Mouse (Mus musculus): ENCODE results near the gene Dhfr. TPM values are rescaled to one million over a fixed set of nuclear protein-coding genes. Genes with fewer than 3 reads are reported as not detected.

Dhfr gene
- total RNA-seq, 1 experiment = 15.7 TPM

DNA sequence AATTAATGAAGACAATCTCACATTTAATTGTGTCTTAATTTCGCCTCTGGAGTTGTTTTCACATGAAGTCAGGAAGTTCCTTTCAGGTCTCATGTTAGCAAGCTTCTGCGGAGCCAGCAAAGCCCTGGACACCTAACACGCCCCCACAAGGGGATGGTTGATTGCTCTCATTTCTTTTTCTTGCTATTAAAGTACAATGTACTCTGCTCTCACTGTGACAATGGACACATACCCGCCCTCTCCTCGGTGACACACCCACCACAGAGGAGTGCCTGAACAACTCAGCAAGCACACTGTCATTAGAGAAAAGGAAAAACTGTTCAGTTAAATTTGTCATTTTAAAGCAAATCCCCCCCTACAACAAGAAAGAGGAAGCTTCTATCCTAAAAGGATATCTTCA lies 8.2 kb upstream of the Dhfr start:
- Histone ChIP-seq H3K36me3 (ENCODE audit: control insufficient read depth, insufficient read depth, low read length, poor library complexity, severe bottlenecking) (peaks cover 12% of the 10 kb centered on the region), H3K4me1 (ENCODE audit: control insufficient read depth in 2 of 2, insufficient read depth in 2 of 2, low read length in 2 of 2, poor library complexity in 1 of 2) (no peaks in the 10 kb centered on the region), H3K27ac (ENCODE audit: insufficient read depth, low read depth, low read length, poor library complexity, severe bottlenecking) (no peak overlapping the region), H3K4me3 (ENCODE audit: insufficient read depth in 1 of 2, low read depth in 1 of 2, low read length in 2 of 2, poor library complexity in 1 of 2, severe bottlenecking in 1 of 2) (no peak overlapping the region), H3K9ac (ENCODE audit: insufficient read depth, low read depth, low read length, poor library complexity, severe bottlenecking) (no peak overlapping the region), H3K9me3 (ENCODE audit: control insufficient read depth, insufficient read depth, low read depth, low read length) (no peaks in the 10 kb centered on the region)
- no peak for DNase-seq (ENCODE audit: low read depth, low spot score)
- in situ Hi-C loops (cut with MboI; ENCODE audit: low sequenced_read_pairs in 2 of 2, unreplicated experiment in 2 of 2) = no loop called here
- no peak for TF ChIP-seq HCFC1 (IDR thresholded peaks at IDR 0.05; ENCODE audit: borderline replicate concordance, insufficient read depth, low read length)
- TF ChIP-seq MAFK (IDR thresholded peaks at IDR 0.05; ENCODE audit: insufficient read depth, low read depth, low read length) = no peak
- TF ChIP-seq CHD2 (IDR thresholded peaks at IDR 0.05; ENCODE audit: low read depth, low read length) = no peak
- no peak for TF ChIP-seq ZNF384 (IDR thresholded peaks at IDR 0.05; ENCODE audit: low read depth, low read length)
- TF ChIP-seq ZC3H11A (IDR thresholded peaks at IDR 0.05; ENCODE audit: borderline replicate concordance, low read depth, low read length) = no peak

DNA sequence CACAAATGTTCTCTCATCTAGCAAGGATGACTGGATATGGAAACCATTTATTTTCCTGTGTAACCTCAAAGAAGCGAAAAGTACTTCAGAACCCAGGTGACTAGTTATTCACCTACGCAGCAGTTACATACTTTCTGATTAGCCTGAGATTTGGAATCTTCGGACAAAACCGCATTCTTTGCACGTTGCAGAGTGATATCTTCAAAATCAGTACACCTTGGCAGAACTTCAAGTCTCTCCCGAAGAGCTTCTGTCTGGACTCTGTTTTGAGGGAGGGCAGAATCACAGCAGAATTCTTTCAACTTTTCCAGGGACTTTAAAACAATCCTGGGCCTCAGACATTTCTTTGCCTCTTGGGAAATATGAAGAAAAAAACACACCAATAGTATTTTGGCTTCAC lies 3.4 kb upstream of the Dhfr start:
- Histone ChIP-seq H3K27ac (ENCODE audit: insufficient read depth, low read depth, low read length, poor library complexity, severe bottlenecking) (no peak overlapping the region), H3K4me1 (ENCODE audit: control insufficient read depth in 2 of 2, insufficient read depth in 2 of 2, low read length in 2 of 2, poor library complexity in 1 of 2) (peaks cover 0 to under 1% of the 10 kb centered on the region in 2 experiments; a peak in 1 of 4 replicates), H3K9me3 (ENCODE audit: control insufficient read depth, insufficient read depth, low read depth, low read length) (no peaks in the 10 kb centered on the region), H3K4me3 (ENCODE audit: insufficient read depth in 1 of 2, low read depth in 1 of 2, low read length in 2 of 2, poor library complexity in 1 of 2, severe bottlenecking in 1 of 2) (no peak overlapping the region), H3K36me3 (ENCODE audit: control insufficient read depth, insufficient read depth, low read length, poor library complexity, severe bottlenecking) (no peaks in the 10 kb centered on the region; the same call in none of the 2 replicates), H3K9ac (ENCODE audit: insufficient read depth, low read depth, low read length, poor library complexity, severe bottlenecking) (no peak overlapping the region)
- DNase-seq (ENCODE audit: low read depth, low spot score) = no peak
- TF ChIP-seq ZNF384 (IDR thresholded peaks at IDR 0.05; ENCODE audit: low read depth, low read length) (no peak), CHD2 (IDR thresholded peaks at IDR 0.05; ENCODE audit: low read depth, low read length) (no peak), HCFC1 (IDR thresholded peaks at IDR 0.05; ENCODE audit: borderline replicate concordance, insufficient read depth, low read length) (no peak), ZC3H11A (IDR thresholded peaks at IDR 0.05; ENCODE audit: borderline replicate concordance, low read depth, low read length) (no peak), MAFK (IDR thresholded peaks at IDR 0.05; ENCODE audit: insufficient read depth, low read depth, low read length) (no peak)
- in situ Hi-C loops (cut with MboI; ENCODE audit: low sequenced_read_pairs in 2 of 2, unreplicated experiment in 2 of 2) = no loop called here

DNA sequence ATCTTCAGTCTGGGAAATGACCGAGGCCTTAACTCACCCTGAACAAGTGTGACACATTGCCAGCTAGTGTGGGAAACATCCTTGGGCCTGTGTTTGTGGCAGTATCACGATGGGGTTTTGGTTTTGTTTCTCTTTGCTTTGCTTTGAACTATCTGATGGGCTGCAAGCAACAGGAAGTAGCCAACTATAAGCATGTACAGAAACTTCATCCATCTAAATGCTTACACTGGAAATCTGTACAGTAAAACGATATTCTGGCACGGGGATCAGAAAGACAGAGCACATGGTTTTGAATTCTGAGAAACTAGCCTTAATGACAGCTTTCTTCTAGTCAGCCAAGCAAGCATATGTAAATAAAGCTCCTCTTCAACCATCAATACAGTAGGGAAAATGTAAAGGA lies 570 bp upstream of the Dhfr start:
- DNase-seq (ENCODE audit: low read depth, low spot score) = no peak
- Histone ChIP-seq H3K36me3 (ENCODE audit: control insufficient read depth, insufficient read depth, low read length, poor library complexity, severe bottlenecking) (peaks cover 10% of the 10 kb centered on the region), H3K9me3 (ENCODE audit: control insufficient read depth, insufficient read depth, low read depth, low read length) (no peaks in the 10 kb centered on the region), H3K9ac (ENCODE audit: insufficient read depth, low read depth, low read length, poor library complexity, severe bottlenecking) (peak overlapping the region; percentile 75), H3K4me3 (ENCODE audit: insufficient read depth in 1 of 2, low read depth in 1 of 2, low read length in 2 of 2, poor library complexity in 1 of 2, severe bottlenecking in 1 of 2) (peak overlapping the region; percentile 66 to 98), H3K27ac (ENCODE audit: insufficient read depth, low read depth, low read length, poor library complexity, severe bottlenecking) (no peak overlapping the region), H3K4me1 (ENCODE audit: control insufficient read depth in 2 of 2, insufficient read depth in 2 of 2, low read length in 2 of 2, poor library complexity in 1 of 2) (peaks cover 0 to 4% of the 10 kb centered on the region in 2 experiments; a peak in 1 of 4 replicates)
- no peak for TF ChIP-seq HCFC1 (IDR thresholded peaks at IDR 0.05; ENCODE audit: borderline replicate concordance, insufficient read depth, low read length)
- no peak for TF ChIP-seq MAFK (IDR thresholded peaks at IDR 0.05; ENCODE audit: insufficient read depth, low read depth, low read length)
- no peak for TF ChIP-seq ZC3H11A (IDR thresholded peaks at IDR 0.05; ENCODE audit: borderline replicate concordance, low read depth, low read length)
- no peak for TF ChIP-seq ZNF384 (IDR thresholded peaks at IDR 0.05; ENCODE audit: low read depth, low read length)
- no peak for TF ChIP-seq CHD2 (IDR thresholded peaks at IDR 0.05; ENCODE audit: low read depth, low read length)
- in situ Hi-C loops (cut with MboI; ENCODE audit: low sequenced_read_pairs in 2 of 2, unreplicated experiment in 2 of 2) = no loop called here

DNA sequence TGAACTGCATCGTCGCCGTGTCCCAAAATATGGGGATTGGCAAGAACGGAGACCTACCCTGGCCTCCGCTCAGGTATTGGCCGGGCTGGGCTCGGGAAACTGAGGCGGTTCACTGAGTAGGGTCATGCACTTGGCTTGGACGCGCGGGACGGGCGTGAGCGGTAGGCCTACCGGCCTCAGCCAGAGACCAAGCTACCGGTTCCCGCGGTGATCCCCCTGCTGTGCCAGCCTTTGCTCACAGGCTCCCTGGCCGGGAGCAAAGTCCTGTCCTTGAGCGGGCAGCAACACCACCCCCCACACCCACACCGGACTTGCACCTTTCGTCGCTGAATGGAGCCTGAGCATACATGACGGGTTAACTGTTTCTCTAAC lies 732 bp downstream of the Dhfr start:
- in situ Hi-C loops (cut with MboI; ENCODE audit: low sequenced_read_pairs in 2 of 2, unreplicated experiment in 2 of 2) = no loop called here
- peak overlapping the region; percentile 83 to 100 for H3K4me3 ChIP-seq (ENCODE audit: insufficient read depth in 1 of 2, low read depth in 1 of 2, low read length in 2 of 2, poor library complexity in 1 of 2, severe bottlenecking in 1 of 2)
- peaks cover 0 to 4% of the 10 kb centered on the region in 2 experiments; a peak in 1 of 4 replicates for H3K4me1 ChIP-seq (ENCODE audit: control insufficient read depth in 2 of 2, insufficient read depth in 2 of 2, low read length in 2 of 2, poor library complexity in 1 of 2)
- peak overlapping the region; percentile 93 for H3K9ac ChIP-seq (ENCODE audit: insufficient read depth, low read depth, low read length, poor library complexity, severe bottlenecking)
- no peak for DNase-seq (ENCODE audit: low read depth, low spot score)
- H3K9me3 ChIP-seq (ENCODE audit: control insufficient read depth, insufficient read depth, low read depth, low read length) = no peaks in the 10 kb centered on the region
- TF ChIP-seq MAFK (IDR thresholded peaks at IDR 0.05; ENCODE audit: insufficient read depth, low read depth, low read length) (no peak), ZC3H11A (IDR thresholded peaks at IDR 0.05; ENCODE audit: borderline replicate concordance, low read depth, low read length) (no peak), HCFC1 (IDR thresholded peaks at IDR 0.05; ENCODE audit: borderline replicate concordance, insufficient read depth, low read length) (no peak), CHD2 (IDR thresholded peaks at IDR 0.05; ENCODE audit: low read depth, low read length) (no peak), ZNF384 (IDR thresholded peaks at IDR 0.05; ENCODE audit: low read depth, low read length) (no peak)
- H3K27ac ChIP-seq (ENCODE audit: insufficient read depth, low read depth, low read length, poor library complexity, severe bottlenecking) = peak overlapping the region; percentile 64
- peaks cover 18% of the 10 kb centered on the region for H3K36me3 ChIP-seq (ENCODE audit: control insufficient read depth, insufficient read depth, low read length, poor library complexity, severe bottlenecking)

DNA sequence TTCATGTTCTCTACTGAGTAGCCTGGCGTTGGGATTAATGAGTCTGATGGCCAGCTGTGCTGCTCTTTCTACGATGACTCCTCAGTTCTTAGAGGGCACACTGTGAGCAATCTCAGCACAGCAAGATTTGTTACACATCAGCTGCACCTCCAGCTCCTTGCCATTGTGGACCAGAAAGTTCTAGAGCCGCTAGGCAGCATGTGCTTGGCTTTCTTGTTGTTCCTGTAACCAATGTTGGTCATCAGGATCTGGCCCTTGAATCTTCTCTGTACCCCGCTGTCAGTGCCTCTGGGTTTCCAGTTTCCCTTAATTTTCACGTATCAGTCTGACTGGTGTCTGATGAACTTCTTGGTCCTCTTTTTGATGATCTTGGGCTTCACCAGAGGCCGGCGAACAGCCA lies 1.9 kb downstream of the Dhfr start:
- DNase-seq (ENCODE audit: low read depth, low spot score) = no peak
- Histone ChIP-seq H3K36me3 (ENCODE audit: control insufficient read depth, insufficient read depth, low read length, poor library complexity, severe bottlenecking) (peaks cover 20% of the 10 kb centered on the region), H3K27ac (ENCODE audit: insufficient read depth, low read depth, low read length, poor library complexity, severe bottlenecking) (no peak overlapping the region), H3K4me3 (ENCODE audit: insufficient read depth in 1 of 2, low read depth in 1 of 2, low read length in 2 of 2, poor library complexity in 1 of 2, severe bottlenecking in 1 of 2) (no peak overlapping the region), H3K9me3 (ENCODE audit: control insufficient read depth, insufficient read depth, low read depth, low read length) (no peaks in the 10 kb centered on the region), H3K4me1 (ENCODE audit: control insufficient read depth in 2 of 2, insufficient read depth in 2 of 2, low read length in 2 of 2, poor library complexity in 1 of 2) (peaks cover 0 to 4% of the 10 kb centered on the region in 2 experiments; a peak in 1 of 4 replicates), H3K9ac (ENCODE audit: insufficient read depth, low read depth, low read length, poor library complexity, severe bottlenecking) (no peak overlapping the region)
- in situ Hi-C loops (cut with MboI; ENCODE audit: low sequenced_read_pairs in 2 of 2, unreplicated experiment in 2 of 2) = no loop called here
- no peak for TF ChIP-seq CHD2 (IDR thresholded peaks at IDR 0.05; ENCODE audit: low read depth, low read length)
- no peak for TF ChIP-seq MAFK (IDR thresholded peaks at IDR 0.05; ENCODE audit: insufficient read depth, low read depth, low read length)
- TF ChIP-seq ZC3H11A (IDR thresholded peaks at IDR 0.05; ENCODE audit: borderline replicate concordance, low read depth, low read length) = no peak
- TF ChIP-seq ZNF384 (IDR thresholded peaks at IDR 0.05; ENCODE audit: low read depth, low read length) = no peak
- no peak for TF ChIP-seq HCFC1 (IDR thresholded peaks at IDR 0.05; ENCODE audit: borderline replicate concordance, insufficient read depth, low read length)
